Mouse (Mus musculus) forebrain, embryonic 10.5 days (tissue): ENCODE measurements at regions not wholly inside any gene's neighbourhood (a gene's known extent, or its start where the extent isn't known, plus 50 kb on each side); places are given as distances from the start of the nearest gene placed in this dataset.

Source experiments
- DNase-seq: peaks from one replicate; pipeline ENCODE4 v3.0.0-alpha.2; 2017; ENCODE audit warnings: low spot score; ENCODE audit errors: extremely low spot score
- H3K27ac ChIP-seq: fragments of 300-500 bp; sonication (generic); 2 replicates; pipeline ENCODE4 v1.5.1; 2016; ENCODE audit warnings: mild to moderate bottlenecking
- H3K27me3 ChIP-seq: fragments of 300-500 bp; sonication (generic); 2 replicates; pipeline ENCODE4 v1.6.1; 2016; ENCODE audit warnings: mild to moderate bottlenecking; ENCODE audit not compliant: poor library complexity, severe bottlenecking
- H3K36me3 ChIP-seq: fragments of 300-500 bp; sonication (generic); replicated peaks from 2 replicates; pipeline ENCODE4 v1.6.1; 2016; ENCODE audit warnings: mild to moderate bottlenecking, moderate library complexity
- H3K4me1 ChIP-seq: fragments of 300-500 bp; sonication (generic); 2 replicates; pipeline ENCODE4 v1.6.1; 2016
- H3K4me3 ChIP-seq: fragments of 300-500 bp; sonication (generic); 2 replicates; pipeline ENCODE4 v1.5.1; 2016; ENCODE audit warnings: mild to moderate bottlenecking, moderate library complexity
- H3K9me3 ChIP-seq: fragments of 300-500 bp; sonication (generic); 2 replicates; pipeline ENCODE4 v1.6.1; 2016; ENCODE audit warnings: mild to moderate bottlenecking, moderate library complexity
- WGBS: fragments of 180-500 bp; shearing (Covaris S2); methylation state at CpG from one replicate; pipeline ENCODE4 v1.1.7; 2016; 5-methylcytosine and 5-hydroxymethylcytosine counted together

GRCm38 (mm10) chr5:119149389-119150185, 520.9 kb upstream of the Tbx3 start:
- Histone ChIP-seq H3K4me1 (peaks cover 4% of the 10 kb centered on the region; the same call in 1 of the 2 replicates), H3K27ac (no peak overlapping the region), H3K4me3 (no peak overlapping the region), H3K27me3 (peaks cover 5% of the 10 kb centered on the region; the same call in 1 of the 2 replicates), H3K36me3 (no peaks in the 10 kb centered on the region), H3K9me3 (peaks cover 8% of the 10 kb centered on the region; the same call in 1 of the 2 replicates)
- no peak for DNase-seq
- WGBS: 79% methylated on average over 25 of the region's 25 CpGs

- no peak for DNase-seq
- H3K4me1 ChIP-seq: peaks cover 4% of the 10 kb centered on the region; the same call in 1 of the 2 replicates
- no peak overlapping the region for H3K4me3 ChIP-seq
- H3K36me3 ChIP-seq: no peaks in the 10 kb centered on the region
- 93% methylated on average over 5 of the region's 5 CpGs for WGBS
- no peak overlapping the region for H3K27ac ChIP-seq
- peaks cover 5% of the 10 kb centered on the region; the same call in 1 of the 2 replicates for H3K27me3 ChIP-seq
- H3K9me3 ChIP-seq: peaks cover 7% of the 10 kb centered on the region; the same call in 1 of the 2 replicates
These were observed 517.4 kb upstream of the Tbx3 start for GRCm38 (mm10) chr5:119153086-119153485.

DNA sequence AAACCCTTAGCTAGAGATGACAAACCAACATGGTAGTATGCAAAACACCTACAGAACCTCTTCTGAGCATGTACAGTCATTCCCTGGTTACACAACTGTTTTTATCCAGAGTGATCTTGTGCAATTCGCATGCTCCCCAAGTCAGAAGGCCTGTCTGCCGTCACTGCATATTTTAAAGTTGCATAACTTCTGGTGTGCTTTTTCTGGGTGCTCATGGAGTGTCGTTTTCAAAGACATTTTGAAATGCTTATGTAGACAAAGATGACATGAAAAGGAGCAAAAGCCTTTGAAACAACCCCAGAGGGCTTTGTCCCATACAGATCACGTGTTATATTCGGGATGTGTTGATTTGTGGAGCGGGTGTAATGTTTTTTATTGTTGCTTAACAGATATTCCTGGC, 513.8 kb upstream of the Tbx3 start:
- Histone ChIP-seq H3K27ac (no peak overlapping the region), H3K4me1 (no peaks in the 10 kb centered on the region), H3K9me3 (peaks cover 7% of the 10 kb centered on the region; the same call in 1 of the 2 replicates), H3K4me3 (no peak overlapping the region), H3K36me3 (no peaks in the 10 kb centered on the region), H3K27me3 (peaks cover 8% of the 10 kb centered on the region; the same call in 1 of the 2 replicates)
- WGBS: 89% methylated on average over 6 of the region's 6 CpGs
- DNase-seq: no peak

DNA sequence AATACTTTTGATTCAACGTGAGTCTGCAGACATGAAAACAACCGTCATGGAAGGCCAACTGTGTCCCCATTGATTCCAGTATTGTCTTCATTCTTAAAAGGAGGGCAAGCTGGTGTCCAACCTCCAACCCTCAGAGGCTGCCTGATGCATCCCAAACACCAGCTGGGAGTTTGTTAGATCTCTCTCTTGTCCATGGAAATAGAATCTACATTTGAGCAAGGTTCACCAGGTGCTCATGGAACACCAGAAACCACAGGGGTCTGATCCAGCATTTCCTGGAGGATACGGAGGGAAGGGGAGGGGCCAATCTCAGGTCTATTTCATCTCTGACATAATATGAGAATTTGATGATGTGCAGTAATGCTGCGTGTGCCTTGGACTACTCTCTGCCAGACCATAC, 512.3 kb upstream of the Tbx3 start:
- Histone ChIP-seq H3K27me3 (peaks cover 8% of the 10 kb centered on the region; the same call in 1 of the 2 replicates), H3K27ac (no peak overlapping the region), H3K9me3 (peaks cover 7% of the 10 kb centered on the region; the same call in 1 of the 2 replicates), H3K36me3 (no peaks in the 10 kb centered on the region), H3K4me1 (0 out of 2 replicates have a peak, but pooled peaks cover 4% of the 10 kb centered on the region), H3K4me3 (no peak overlapping the region)
- DNase-seq: no peak
- WGBS: 80% methylated on average over 4 of the region's 4 CpGs

GRCm38 (mm10) chr5:119162132-119162675, 508.3 kb upstream of the Tbx3 start:
- 0 out of 2 replicates have a peak, but pooled peaks cover 4% of the 10 kb centered on the region for H3K4me1 ChIP-seq
- H3K4me3 ChIP-seq: no peak overlapping the region
- no peaks in the 10 kb centered on the region for H3K36me3 ChIP-seq
- peaks cover 15% of the 10 kb centered on the region; the same call in 1 of the 2 replicates for H3K27me3 ChIP-seq
- peak; percentile 19 for DNase-seq
- 78% methylated on average over 13 of the region's 13 CpGs for WGBS
- no peak overlapping the region for H3K27ac ChIP-seq
- no peaks in the 10 kb centered on the region for H3K9me3 ChIP-seq

- Histone ChIP-seq H3K9me3 (no peaks in the 10 kb centered on the region), H3K27me3 (peaks cover 7% of the 10 kb centered on the region; the same call in 1 of the 2 replicates), H3K36me3 (no peaks in the 10 kb centered on the region), H3K4me1 (no peaks in the 10 kb centered on the region), H3K4me3 (no peak overlapping the region), H3K27ac (no peak overlapping the region)
- 93% methylated on average over 17 of the region's 17 CpGs for WGBS
- DNase-seq: no peak
These were observed 502.8 kb upstream of the Tbx3 start for GRCm38 (mm10) chr5:119167718-119168117.

DNA sequence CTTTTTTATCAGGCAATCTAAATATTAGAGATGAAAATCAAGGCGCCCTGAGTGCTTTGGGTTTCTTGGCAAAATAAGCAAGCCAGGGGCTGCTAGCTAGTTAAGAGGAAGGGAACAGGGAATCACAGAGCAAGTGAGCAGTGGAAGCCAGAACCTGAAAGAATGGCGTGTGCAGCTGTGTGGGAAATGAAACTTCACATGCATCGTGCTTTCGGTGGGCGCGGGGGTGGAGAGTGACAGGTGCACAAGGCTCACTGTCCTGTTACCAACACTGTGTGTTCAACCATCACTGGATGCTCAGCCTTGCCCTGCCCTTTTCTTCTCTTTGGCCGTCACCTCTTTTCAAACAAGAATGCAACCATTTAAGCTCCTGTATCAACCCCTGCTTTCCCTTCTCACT, 501.2 kb upstream of the Tbx3 start:
- Histone ChIP-seq H3K9me3 (no peaks in the 10 kb centered on the region), H3K4me1 (no peaks in the 10 kb centered on the region), H3K36me3 (no peaks in the 10 kb centered on the region), H3K27ac (no peak overlapping the region), H3K4me3 (no peak overlapping the region), H3K27me3 (peaks cover 7% of the 10 kb centered on the region; the same call in 1 of the 2 replicates)
- WGBS: 93% methylated on average over 7 of the region's 7 CpGs
- no peak for DNase-seq

- WGBS: 93% methylated on average over 1 of the region's 1 CpGs
- Histone ChIP-seq H3K9me3 (no peaks in the 10 kb centered on the region), H3K27me3 (no peaks in the 10 kb centered on the region), H3K4me3 (no peak overlapping the region), H3K36me3 (no peaks in the 10 kb centered on the region), H3K4me1 (no peaks in the 10 kb centered on the region), H3K27ac (no peak overlapping the region)
- DNase-seq: no peak
These were observed 498.8 kb upstream of the Tbx3 start for GRCm38 (mm10) chr5:119171626-119172025.

- no peak for DNase-seq
These were observed 491.7 kb upstream of the Tbx3 start for GRCm38 (mm10) chr5:119178805-119179204.

GRCm38 (mm10) chr5:119183545-119184047, 486.9 kb upstream of the Tbx3 start:
- Histone ChIP-seq H3K27me3 (no peaks in the 10 kb centered on the region), H3K36me3 (no peaks in the 10 kb centered on the region), H3K27ac (no peak overlapping the region; the same call in 1 of the 2 replicates), H3K9me3 (no peaks in the 10 kb centered on the region), H3K4me3 (no peak overlapping the region), H3K4me1 (peaks cover 6% of the 10 kb centered on the region)
- 78% methylated on average over 5 of the region's 5 CpGs for WGBS
- DNase-seq: no peak

More at GRCm38 (mm10) chr5:119178805-119179204, 491.7 kb upstream of the Tbx3 start:
- WGBS: 78% methylated on average over 9 of the region's 9 CpGs
- peaks cover 9% of the 10 kb centered on the region for H3K4me1 ChIP-seq
- H3K27me3 ChIP-seq: no peaks in the 10 kb centered on the region
- no peaks in the 10 kb centered on the region for H3K36me3 ChIP-seq
- H3K4me3 ChIP-seq: no peak overlapping the region
- no peak overlapping the region for H3K27ac ChIP-seq
- H3K9me3 ChIP-seq: no peaks in the 10 kb centered on the region

GRCm38 (mm10) chr5:119186611-119187010, 483.9 kb upstream of the Tbx3 start:
- Histone ChIP-seq H3K9me3 (no peaks in the 10 kb centered on the region), H3K4me1 (no peaks in the 10 kb centered on the region), H3K36me3 (no peaks in the 10 kb centered on the region), H3K4me3 (no peak overlapping the region), H3K27me3 (no peaks in the 10 kb centered on the region), H3K27ac (no peak overlapping the region)
- DNase-seq: no peak
- 73% methylated on average over 3 of the region's 3 CpGs for WGBS

GRCm38 (mm10) chr5:119188476-119188875, 482.0 kb upstream of the Tbx3 start:
- H3K27ac ChIP-seq: no peak overlapping the region
- no peaks in the 10 kb centered on the region for H3K27me3 ChIP-seq
- H3K9me3 ChIP-seq: no peaks in the 10 kb centered on the region
- no peaks in the 10 kb centered on the region for H3K36me3 ChIP-seq
- no peak for DNase-seq
- WGBS: 62% methylated on average over 6 of the region's 6 CpGs
- no peak overlapping the region for H3K4me3 ChIP-seq
- no peaks in the 10 kb centered on the region for H3K4me1 ChIP-seq
